Mouse (Mus musculus): ENCODE measurements at regions not wholly inside any gene's neighbourhood (a gene's known extent, or its start where the extent isn't known, plus 50 kb on each side); places are given as distances from the start of the nearest gene placed in this dataset.
"Not testable (repeated sequence)": the region's sequence is repeated elsewhere in the genome, so short reads cannot be mapped to it uniquely, and the experiment has no call there.

- intact Hi-C loops (cut with DNase I): loop anchor here (1.0 kb wide), 1 partner anchor 475 kb away; no protein-coding TSS in a partner anchor
- no peak for DNase-seq
Measured at GRCm38 (mm10) chr1:184262975-184263374, 228.9 kb upstream of the 1700056E22Rik start.

- DNase-seq: no peak
- intact Hi-C loops (cut with DNase I): no loop called here
Measured at GRCm38 (mm10) chr1:184261385-184261727, 227.3 kb upstream of the 1700056E22Rik start.

- DNase-seq: no peak
Measured at GRCm38 (mm10) chr1:184260722-184261384, 226.8 kb upstream of the 1700056E22Rik start.

GRCm38 (mm10) chr1:184259853-184260252, 225.8 kb upstream of the 1700056E22Rik start:
- intact Hi-C loops (cut with DNase I): no loop called here
- no peak for DNase-seq

More at GRCm38 (mm10) chr1:184260722-184261384, 226.8 kb upstream of the 1700056E22Rik start:
- intact Hi-C loops (cut with DNase I): no loop called here

- intact Hi-C loops (cut with DNase I): no loop called here
- DNase-seq: no peak
Measured at GRCm38 (mm10) chr1:184257356-184257755, 223.3 kb upstream of the 1700056E22Rik start.

- intact Hi-C loops (cut with DNase I): no loop called here
- DNase-seq: no peak
Measured at GRCm38 (mm10) chr1:184254951-184255350, 220.8 kb upstream of the 1700056E22Rik start.

- no peak for DNase-seq
- intact Hi-C loops (cut with DNase I): no loop called here
Measured at GRCm38 (mm10) chr1:184244730-184245488, 210.8 kb upstream of the 1700056E22Rik start.

GRCm38 (mm10) chr1:184244296-184244695, 210.2 kb upstream of the 1700056E22Rik start:
- no peak for DNase-seq
- intact Hi-C loops (cut with DNase I): no loop called here

- intact Hi-C loops (cut with DNase I): no loop called here
- no peak for DNase-seq
Measured at GRCm38 (mm10) chr1:184241846-184242245, 207.7 kb upstream of the 1700056E22Rik start.

GRCm38 (mm10) chr1:184235131-184235983, 201.3 kb upstream of the 1700056E22Rik start:
- peak; percentile 76 to 83 for DNase-seq
- intact Hi-C loops (cut with DNase I): loop anchor here (5.0 kb wide), 2 partner anchors 203 to 383 kb away; partner anchors contain the start of gene 1700056E22Rik

GRCm38 (mm10) chr1:184234320-184234988, 200.4 kb upstream of the 1700056E22Rik start:
- no peak for DNase-seq
- intact Hi-C loops (cut with DNase I): no loop called here

GRCm38 (mm10) chr1:184233741-184234255, 199.7 kb upstream of the 1700056E22Rik start:
- intact Hi-C loops (cut with DNase I): no loop called here
- no peak for DNase-seq

- intact Hi-C loops (cut with DNase I): no loop called here
Measured at GRCm38 (mm10) chr1:184222326-184222725, 188.2 kb upstream of the 1700056E22Rik start.

GRCm38 (mm10) chr1:184221792-184222191, 187.7 kb upstream of the 1700056E22Rik start:
- DNase-seq: no peak
- intact Hi-C loops (cut with DNase I): no loop called here

More at GRCm38 (mm10) chr1:184222326-184222725, 188.2 kb upstream of the 1700056E22Rik start:
- no peak for DNase-seq

GRCm38 (mm10) chr1:184197272-184197671, 163.2 kb upstream of the 1700056E22Rik start:
- intact Hi-C loops (cut with DNase I): no loop called here
- no peak for DNase-seq

- intact Hi-C loops (cut with DNase I): no loop called here
- DNase-seq: no peak
Measured at GRCm38 (mm10) chr1:184191325-184191724, 157.2 kb upstream of the 1700056E22Rik start.

GRCm38 (mm10) chr1:184187582-184187981, 153.5 kb upstream of the 1700056E22Rik start:
- intact Hi-C loops (cut with DNase I): no loop called here
- DNase-seq: no peak

GRCm38 (mm10) chr1:184182163-184182562, 148.1 kb upstream of the 1700056E22Rik start:
- intact Hi-C loops (cut with DNase I): no loop called here
- no peak for DNase-seq

- DNase-seq: not testable (repeated sequence)
- intact Hi-C loops (cut with DNase I): loop anchor here (5.0 kb wide), 2 partner anchors 122 to 137 kb away; no protein-coding TSS in a partner anchor
Measured at GRCm38 (mm10) chr1:184174416-184174815, 140.3 kb upstream of the 1700056E22Rik start.

GRCm38 (mm10) chr1:184173739-184174138, 139.6 kb upstream of the 1700056E22Rik start:
- intact Hi-C loops (cut with DNase I): loop anchor here (5.0 kb wide), 2 partner anchors 121 to 136 kb away; no protein-coding TSS in a partner anchor
- no peak for DNase-seq

Measured in heart, postnatal 36 days (tissue).